Mouse (Mus musculus) yolk sac, embryonic 10.5 days (tissue): ENCODE measurements at regions not wholly inside any gene's neighbourhood (a gene's known extent, or its start where the extent isn't known, plus 50 kb on each side); places are given as distances from the start of the nearest gene placed in this dataset.

Experiments used
- DNase-seq: peaks from one replicate; pipeline ENCODE4 v3.0.0-alpha.2; 2017; ENCODE audit warnings: low spot score

DNA sequence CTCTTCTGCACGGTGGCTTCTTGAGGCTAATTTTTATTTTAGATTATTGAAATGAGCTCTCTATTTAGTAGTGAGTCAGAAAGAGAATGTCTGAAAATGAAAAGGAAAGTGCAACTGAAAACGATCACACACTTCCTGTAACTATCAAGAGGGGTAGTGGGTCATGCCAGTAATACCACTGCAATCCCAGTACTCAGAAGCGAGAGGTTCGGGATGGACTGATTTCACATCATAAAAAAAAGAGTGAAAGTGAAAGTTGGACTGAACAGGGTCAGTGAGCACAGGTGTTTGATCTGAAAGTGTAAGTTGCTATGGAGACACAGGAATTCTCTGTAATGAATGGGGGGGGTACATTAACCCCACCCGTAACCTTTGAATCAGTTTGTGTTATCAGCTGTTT, 52.9 kb upstream of the Tnfaip3 start:
- no peak for DNase-seq

DNA sequence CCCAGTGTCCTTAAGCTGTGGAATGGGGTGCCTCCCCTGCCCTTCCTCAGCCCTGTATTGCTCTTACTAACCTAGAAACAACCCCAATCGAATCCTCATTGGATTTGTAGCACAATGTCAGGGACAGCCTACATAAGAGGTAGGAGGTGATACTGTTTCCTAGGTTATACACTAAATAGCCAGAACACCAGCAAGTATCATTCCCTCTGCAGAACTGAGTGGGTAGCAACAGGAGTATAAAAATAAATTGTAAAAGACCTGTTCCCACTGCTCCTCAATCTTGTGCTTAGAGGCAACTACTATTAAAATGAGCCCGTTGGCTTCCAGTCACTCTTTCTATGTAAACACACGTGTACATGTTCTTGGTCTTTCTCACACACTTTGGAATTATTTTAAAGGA, 52.2 kb upstream of the Tnfaip3 start:
- DNase-seq = no peak

DNA sequence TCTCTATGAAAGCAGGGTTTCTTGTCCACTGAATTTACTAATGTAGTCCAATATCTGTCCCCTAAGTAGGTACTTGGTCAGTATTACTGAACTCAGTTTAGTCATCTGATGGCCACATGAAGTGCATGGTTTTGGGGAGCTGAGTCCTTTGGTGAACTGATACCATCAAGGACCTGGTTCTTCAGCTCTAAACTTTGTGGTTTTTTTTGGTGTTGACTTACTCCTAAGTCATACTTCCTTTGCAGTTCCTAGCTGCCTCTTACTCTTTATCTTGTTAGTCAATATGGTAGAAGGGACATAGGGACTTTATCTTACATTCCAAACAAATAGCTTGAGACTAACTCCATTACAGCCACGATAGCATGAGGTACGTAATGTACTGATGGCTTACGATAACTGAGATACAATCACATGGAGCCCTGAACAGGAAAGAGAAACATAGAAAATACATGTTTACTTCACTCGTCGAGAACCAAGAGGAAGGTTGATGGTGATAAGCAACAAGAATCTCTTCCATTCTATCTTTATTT, 51.4 kb upstream of the Tnfaip3 start:
- DNase-seq = no peak
